8 mouse cellular contexts compared by ENCODE assay signal in genomic region chr13:51567078-51567395, GRCm38 (mm10). TPM values are rescaled to one million over a fixed set of nuclear protein-coding genes. Genes with fewer than 3 reads are reported as not detected.
DNase-seq lines count a peak whose midpoint lies in the region; ATAC-seq and TF ChIP-seq lines count a peak whose summit lies in the region.

No protein-coding gene starts in this region.

- peak overlapping the region; percentile 38; the same call in 1 of the 2 replicates for H3K27ac ChIP-seq in gastrocnemius, adult 2 months
- H3K27ac ChIP-seq in intestine, postnatal 0 days (ENCODE audit: low read depth, low read length): no peak overlapping the region
- no peak overlapping the region for H3K27ac ChIP-seq in small intestine, adult 2 months (ENCODE audit: insufficient read depth, low read depth, low read length)

- 2% methylated on average over 18 of the region's 42 CpGs for WGBS in intestine, postnatal 0 days
- WGBS in small intestine, adult 2 months: 4% methylated on average over 42 of the region's 42 CpGs

- no peak for TF ChIP-seq CTCF in gastrocnemius, adult 2 months (IDR thresholded peaks at IDR 0.05)
- no peak for TF ChIP-seq CTCF in intestine, postnatal 0 days (IDR thresholded peaks at IDR 0.05; ENCODE audit: low read depth)
- TF ChIP-seq CTCF in small intestine, adult 2 months (IDR thresholded peaks at IDR 0.05; ENCODE audit: extremely low read depth, insufficient read length, insufficient replicate concordance, low read depth, low read length): no peak

- peak overlapping the region; percentile 72 for H3K4me3 ChIP-seq in gastrocnemius, adult 2 months
- peak overlapping the region; percentile 43 for H3K4me3 ChIP-seq in intestine, postnatal 0 days (ENCODE audit: low read depth, low read length)
- peak overlapping the region; percentile 35 for H3K4me3 ChIP-seq in small intestine, adult 2 months (ENCODE audit: low read depth, low read length)

- intact Hi-C loops in gastrocnemius, adult 2 months (cut with DNase I): no loop called here

- H3K36me3 ChIP-seq in intestine, postnatal 0 days (ENCODE audit: control insufficient read depth, insufficient read depth): no peaks in the 10 kb centered on the region
- no peaks in the 10 kb centered on the region for H3K36me3 ChIP-seq in small intestine, adult 2 months (ENCODE audit: control insufficient read depth, insufficient read depth, low read length)

- no peak for TF ChIP-seq POLR2A in small intestine, adult 2 months (IDR thresholded peaks at IDR 0.05; ENCODE audit: low read depth, low read length)

- no peaks in the 10 kb centered on the region for H3K4me1 ChIP-seq in intestine, postnatal 0 days (replicated peaks; ENCODE audit: control insufficient read depth, insufficient read depth, low read length)
- no peaks in the 10 kb centered on the region for H3K4me1 ChIP-seq in small intestine, adult 2 months (ENCODE audit: control insufficient read depth, insufficient read depth, insufficient read length, low read length)

- H3K27me3 ChIP-seq in intestine, postnatal 0 days (replicated peaks; ENCODE audit: control insufficient read depth, insufficient read depth, low read length): peaks cover 62% of the 10 kb centered on the region
- H3K27me3 ChIP-seq in small intestine, adult 2 months (ENCODE audit: control insufficient read depth, insufficient read depth, low read length): peaks cover 51% of the 10 kb centered on the region

- peak; percentile 30 for DNase-seq in gastrocnemius, adult 2 months
- no peak for DNase-seq in gastrocnemius, adult 18-20 months (ENCODE audit: low spot score)
- DNase-seq in retina, embryonic 14.5 days (ENCODE audit: low spot score): peak; percentile 26
- no peak for DNase-seq in retina, postnatal 1 day
- no peak for DNase-seq in thymus, postnatal 10 days (ENCODE audit: low spot score in 2 of 2)
- no peak for DNase-seq in natural killer cell, adult 2 months (ENCODE audit: low spot score in 2 of 2)

- H3K9me3 ChIP-seq in intestine, postnatal 0 days (ENCODE audit: control insufficient read depth): no peaks in the 10 kb centered on the region

- H3K9ac ChIP-seq in intestine, postnatal 0 days (ENCODE audit: low read depth, low read length): peak overlapping the region; percentile 27; the same call in 1 of the 2 replicates

- H3K4me2 ChIP-seq in intestine, postnatal 0 days (replicated peaks; ENCODE audit: low read depth): peak overlapping the region; percentile 74

- no peak for ATAC-seq in intestine, postnatal 0 days

RNA-seq across cellular contexts. Expression of gene Shc3, which starts 2.2 kb away (rescaled TPM):
- 1 to 10 TPM in 1 of 2 experiments, under 1 TPM in 1; 0.59 to 1.4 TPM for total RNA-seq in gastrocnemius, adult 2 months (2021)
- total RNA-seq in gastrocnemius, adult 18-20 months (2021): 1 to 10 TPM in 1 of 2 experiments, under 1 TPM in 1; 0.59 to 1.0 TPM
- polyA plus RNA-seq in intestine, postnatal 0 days (2015; fragmentation: Nextera tagmentation; extraction: Ambion mirVana): 0.17 TPM in 2 replicates
- 0.08 and 0.28 TPM in 2 replicates for polyA plus RNA-seq in small intestine, adult 2 months (2012; rRNA removed)

Comparison
In these comparisons a context has a peak if more than half of its experiments do, and no peak if none do; other contexts are left out.
1. DNase-seq: peak in gastrocnemius, adult 2 months (single experiment) and retina, embryonic 14.5 days (single experiment); none in gastrocnemius, adult 18-20 months (single experiment), retina, postnatal 1 day (single experiment), thymus, postnatal 10 days (0 of 2) and natural killer cell, adult 2 months (0 of 2).
2. Peak in every context shown above with its lines, with median percentiles within 50 percentile points of each other: H3K4me3 ChIP-seq.